Mouse (Mus musculus) c-Kit-positive CD71-positive TER-119-negative erythroid progenitor cells, embryonic 14.5 days (primary cell): Measurements from ENCODE around the gene Actr10.

ENCODE experiments used
- DNase-seq: peaks from one replicate; pipeline ENCODE4 v3.0.0-alpha.2; 2013; ENCODE audit warnings: low read depth

Gene Actr10

GRCm38 (mm10) chr12:70937571-70938384, at the start of gene Actr10:
TSS of gene Actr10 (plus strand) at chr12:70937857.
- peak; percentile 76 for DNase-seq

GRCm38 (mm10) chr12:70890405-70890804, 47.3 kb upstream of the Actr10 start:
- DNase-seq: no peak

GRCm38 (mm10) chr12:70890874-70891470, 46.7 kb upstream of the Actr10 start:
- no peak for DNase-seq

- DNase-seq: no peak
Measured at GRCm38 (mm10) chr12:70895275-70895674, 42.4 kb upstream of the Actr10 start.

- DNase-seq: no peak
Measured at GRCm38 (mm10) chr12:70896068-70896467, 41.6 kb upstream of the Actr10 start.

DNA sequence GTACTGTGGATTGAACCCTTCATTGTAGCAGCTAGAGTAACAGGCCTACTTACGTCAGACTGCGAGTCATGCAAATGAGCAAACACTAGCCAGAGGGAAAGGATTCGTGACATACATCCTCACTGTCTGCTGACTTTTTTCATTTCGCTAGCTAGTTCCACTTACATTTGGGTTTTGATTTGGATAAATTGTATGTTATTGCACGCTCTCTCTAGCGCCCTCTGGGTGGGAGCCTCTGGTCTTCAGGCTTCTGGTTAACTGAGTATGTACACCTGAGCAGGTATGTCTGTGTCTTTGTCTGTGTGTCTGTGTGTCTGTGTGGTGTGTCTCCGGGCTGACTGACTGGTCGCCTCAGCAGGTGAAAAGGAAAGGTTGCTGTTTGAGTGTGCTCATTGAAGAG, 40.2 kb upstream of the Actr10 start:
- DNase-seq: no peak

GRCm38 (mm10) chr12:70898450-70898849, 39.2 kb upstream of the Actr10 start:
- DNase-seq: no peak

DNA sequence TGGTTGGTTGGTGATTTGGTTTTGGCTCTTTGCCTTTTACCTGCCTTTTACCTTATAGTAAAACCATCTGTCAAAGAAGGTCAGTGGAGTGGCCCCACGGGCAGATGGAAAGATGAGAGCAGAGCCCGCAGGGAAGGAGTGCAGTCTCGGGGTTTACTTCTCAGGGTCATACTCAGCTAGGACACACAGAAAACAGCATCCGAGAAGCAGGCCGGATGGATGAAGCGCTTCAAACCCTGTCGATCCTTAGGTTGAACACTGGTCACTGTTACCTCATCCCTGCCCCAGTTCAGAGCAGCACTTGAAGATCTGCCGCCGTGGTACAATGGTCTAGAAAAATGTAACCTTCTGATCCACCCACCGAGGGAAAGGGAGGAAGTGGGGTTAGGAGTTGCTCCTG, 33.2 kb upstream of the Actr10 start:
- no peak for DNase-seq

- DNase-seq: no peak
Measured at GRCm38 (mm10) chr12:70906867-70907266, 30.8 kb upstream of the Actr10 start.

- DNase-seq: no peak
Measured at GRCm38 (mm10) chr12:70907651-70908050, 30.0 kb upstream of the Actr10 start.

GRCm38 (mm10) chr12:70908076-70908475, 29.6 kb upstream of the Actr10 start:
- DNase-seq: no peak

GRCm38 (mm10) chr12:70910241-70910720, 27.4 kb upstream of the Actr10 start:
- peak; percentile 55 for DNase-seq

- DNase-seq: peak; percentile 63
Measured at GRCm38 (mm10) chr12:70911029-70911428, 26.6 kb upstream of the Actr10 start.

DNA sequence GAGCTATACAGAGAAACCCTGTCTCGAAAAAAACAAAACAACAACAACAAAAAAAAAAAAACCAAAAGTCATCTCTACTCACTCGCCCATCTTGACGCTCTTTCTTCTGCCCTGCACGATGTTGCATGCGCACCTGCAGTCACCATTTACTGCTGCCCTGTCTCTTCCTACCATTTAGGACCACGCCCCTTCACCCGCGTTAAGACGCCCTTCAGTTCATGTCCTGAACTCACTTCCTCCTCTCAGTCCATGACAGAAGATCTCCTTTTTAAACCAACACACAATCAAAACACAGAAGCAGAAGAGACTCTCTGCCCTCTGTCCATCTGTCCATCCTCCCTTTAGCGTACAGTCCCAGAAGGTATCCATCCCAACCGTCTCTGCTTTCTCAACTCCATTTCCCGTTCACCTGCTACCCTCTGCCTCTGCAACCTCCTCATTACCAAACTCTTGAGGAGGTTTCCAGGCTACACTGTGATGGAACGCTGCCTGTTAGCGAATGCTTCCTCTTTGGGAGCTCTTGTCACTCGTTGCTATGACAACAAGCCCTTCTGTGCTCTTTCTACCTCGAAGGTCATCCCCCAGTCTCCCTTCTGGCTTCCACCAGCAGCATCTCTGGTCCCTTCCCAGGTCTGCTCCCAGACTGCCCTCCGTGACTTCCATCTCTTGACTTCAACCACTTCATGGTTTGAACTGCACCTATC, 25.8 kb upstream of the Actr10 start:
- DNase-seq: no peak

DNA sequence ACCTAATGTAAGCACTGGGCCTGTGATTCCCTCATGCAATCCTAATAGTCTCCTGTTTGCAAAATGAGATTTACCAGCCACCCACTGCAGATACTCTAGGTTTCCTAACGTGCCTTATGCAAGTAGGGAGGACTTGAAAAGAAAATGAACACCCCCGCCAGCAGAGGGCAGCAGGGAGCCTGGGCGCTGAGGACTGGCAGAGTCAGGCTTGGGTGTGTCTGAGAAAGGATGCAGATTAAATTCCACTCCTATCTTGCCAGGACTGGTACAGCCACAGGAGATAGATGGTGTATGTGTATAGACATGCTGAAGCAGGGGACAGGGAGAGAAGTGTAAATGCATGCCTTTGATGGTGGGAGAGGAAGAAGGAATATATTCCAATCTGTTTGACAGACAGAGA, 24.2 kb upstream of the Actr10 start:
- DNase-seq: peak; percentile 86

DNA sequence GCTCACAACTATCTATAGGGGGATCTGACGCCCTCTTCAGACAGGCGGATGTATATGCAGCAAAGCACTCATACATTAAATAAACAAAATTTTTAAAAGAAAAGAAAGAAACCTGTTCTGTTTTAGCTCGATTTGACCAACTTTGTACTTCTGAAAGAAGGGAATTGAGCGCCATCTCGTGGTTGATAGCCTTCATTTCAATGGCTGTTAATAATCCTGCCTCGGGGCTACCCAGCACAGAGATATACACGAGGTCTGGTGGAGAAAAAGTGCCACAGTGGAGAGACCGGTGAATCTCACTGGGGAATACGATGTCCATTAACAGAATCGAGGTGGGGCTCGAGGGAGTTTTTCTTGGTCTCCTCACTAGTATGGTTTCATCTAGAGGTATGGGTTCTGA, 23.3 kb upstream of the Actr10 start:
- DNase-seq: peak; percentile 46

- DNase-seq: no peak
Measured at GRCm38 (mm10) chr12:70929781-70930180, 7.9 kb upstream of the Actr10 start.

DNA sequence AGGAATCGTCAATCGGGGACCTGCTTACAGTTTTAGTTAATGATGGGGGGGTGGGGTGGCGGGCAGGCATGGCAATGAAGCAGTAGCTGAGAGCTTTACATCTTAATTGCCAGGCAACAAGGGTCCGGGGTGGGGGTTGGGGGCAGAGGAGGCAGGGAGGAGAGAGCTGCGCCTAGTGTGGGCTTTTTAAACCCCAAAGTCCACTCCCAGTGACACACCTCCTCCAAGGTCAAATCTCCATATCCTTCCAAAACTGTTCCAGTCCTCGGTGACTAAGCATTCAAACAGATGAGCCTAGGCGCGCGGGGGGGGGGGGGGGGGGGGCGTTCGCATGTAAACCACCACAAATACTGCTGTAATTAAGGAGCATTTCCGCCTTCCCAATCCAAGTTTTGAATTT, 507 bp upstream of the Actr10 start:
- DNase-seq: no peak

- no peak for DNase-seq
Measured at GRCm38 (mm10) chr12:70940806-70941205, 3.1 kb downstream of the Actr10 start.

GRCm38 (mm10) chr12:70944181-70944580, 6.5 kb downstream of the Actr10 start:
- DNase-seq: no peak

- DNase-seq: no peak
Measured at GRCm38 (mm10) chr12:70946585-70947256, 9.1 kb downstream of the Actr10 start.

GRCm38 (mm10) chr12:70958640-70959039, 21.0 kb downstream of the Actr10 start:
- peak; percentile 65 for DNase-seq
